Mouse (Mus musculus): ENCODE data around the gene Foxd1. TPM values are rescaled to one million over a fixed set of nuclear protein-coding genes. Genes with fewer than 3 reads are reported as not detected.

The Foxd1 gene
- not detected for total RNA-seq (2023)

GRCm38 (mm10) chr13:98354090-98354801 lies at the start of gene Foxd1:
Gene Foxd1, plus strand, starts transcription at chr13:98354242.

GRCm38 (mm10) chr13:98316480-98317245 lies 37.4 kb upstream of the Foxd1 start, which contains the start of gene Btf3:
Gene Btf3, minus strand, starts transcription at chr13:98317006.

Other genes with a start within 250 kb of the Foxd1 start
- under 1 TPM in 1 of 2 experiments, not detected in 1; 0.15 TPM for gene Arhgef28, start 147.8 kb upstream of the Foxd1 start, total RNA-seq (2023)
- gene Utp15, start 91.2 kb upstream of the Foxd1 start, total RNA-seq (2023), result 10 to 100 TPM; 40.5 to 44.4 TPM
- gene Ankra2, start 91.2 kb upstream of the Foxd1 start, total RNA-seq (2023), result 10 to 100 TPM; 36.8 to 40.8 TPM
- gene Gm21976, start 74.4 kb upstream of the Foxd1 start, total RNA-seq (2023), result not detected
- 100 to 1,000 TPM; 420 to 430 TPM for gene Btf3, start 37.2 kb upstream of the Foxd1 start, total RNA-seq (2023)
- not detected for gene Gm10320, start 137.8 kb downstream of the Foxd1 start, total RNA-seq (2023)